Mouse (Mus musculus) heart, adult 2 months (tissue): ENCODE data around the gene Slc16a3. TPM values are rescaled to one million over a fixed set of nuclear protein-coding genes. Genes with fewer than 3 reads are reported as not detected.

Source experiments
- DNase-seq, 2 experiments: peaks; one replicate each; pipeline ENCODE4 v3.0.0; 2021
- H3K27ac ChIP-seq: fragments of 200-600 bp; 2 replicates; pipeline ENCODE4 v1.8.1; 2022
- H3K27me3 ChIP-seq: fragments of 200-500 bp; 2 replicates; pipeline ENCODE4 v1.6.1; 2012; ENCODE audit warnings: mild to moderate bottlenecking, low read length, inconsistent platforms, mixed read lengths; ENCODE audit not compliant: control insufficient read depth, insufficient read depth
- H3K36me3 ChIP-seq: fragments of 200-500 bp; 2 replicates; pipeline ENCODE4 v1.6.1; 2012; ENCODE audit warnings: low read length, inconsistent platforms; ENCODE audit not compliant: control insufficient read depth, insufficient read depth
- H3K4me1 ChIP-seq: fragments of 200-500 bp; 2 replicates; pipeline ENCODE4 v1.6.1; 2011; ENCODE audit warnings: low read length; ENCODE audit not compliant: control insufficient read depth, insufficient read depth
- H3K4me3 ChIP-seq: fragments of 200-600 bp; 2 replicates; pipeline ENCODE4 v1.8.1; 2022
- H3K79me2 ChIP-seq: fragments of 200-500 bp; replicated peaks from 2 replicates; pipeline ENCODE4 v1.6.1; 2012; ENCODE audit warnings: mild to moderate bottlenecking, inconsistent platforms, low read length, moderate library complexity, mixed read lengths; ENCODE audit not compliant: control insufficient read depth, insufficient read depth
- H3K9ac ChIP-seq: fragments of 200-500 bp; 2 replicates; pipeline ENCODE4 v1.6.1; 2012; ENCODE audit warnings: low read depth, mild to moderate bottlenecking, control low read depth, inconsistent platforms, low read length, mixed read lengths
- CTCF ChIP-seq: fragments of 200-600 bp; IDR thresholded peaks from 2 replicates; pipeline ENCODE4 v1.8.1; 2022; ENCODE audit warnings: antibody characterized with exemption, mild to moderate bottlenecking, moderate library complexity
- EP300 ChIP-seq: fragments of 200-500 bp; IDR thresholded peaks from 2 replicates; pipeline ENCODE4 v1.6.1; 2011; ENCODE audit warnings: low read depth, low read length, control low read depth; ENCODE audit not compliant: insufficient read depth
- POLR2A ChIP-seq: fragments of 200-500 bp; IDR thresholded peaks from 2 replicates; pipeline ENCODE4 v1.6.1; 2011; ENCODE audit warnings: mild to moderate bottlenecking, low read depth, low read length, control low read depth; ENCODE audit not compliant: insufficient read depth
- WGBS: fragments of 180-500 bp; shearing (Covaris S2); methylation state at CpG from one replicate; pipeline ENCODE4 v1.1.7; 2018; 5-methylcytosine and 5-hydroxymethylcytosine counted together
- intact Hi-C: fragments of 180-260 bp; cut with DNase I; formaldehyde crosslinking; loops from one replicate; pipeline ENCODE4 v1.15.1; 2025
- long read RNA-seq: library from polyadenylated mRNA; stranded (forward); transcript quantifications from one replicate; pipeline ENCODE4 v2.0.0, GENCODE M21; 2021
- polyA plus RNA-seq: library from polyadenylated mRNA; depleted of rRNA; stranded (reverse); fragments of >200 nt; gene quantifications from 2 replicates; pipeline ENCODE4 v1.2.3, GENCODE M21; 2012; rRNA removed
- total RNA-seq, 2 experiments: library from RNA; stranded (reverse); gene quantifications; 2 replicates each; pipeline ENCODE4 v1.2.3; 2021

The Slc16a3 gene
- total RNA-seq (1 to 10 TPM; 1.2 to 1.3 TPM), polyA plus RNA-seq (4.0 and 4.2 TPM in 2 replicates)
- long read RNA-seq, full-length matches to known transcripts, result 5 of 5 reads
- long read RNA-seq, partial matches to known transcripts, result 0 of 5 reads
- long read RNA-seq, other reads (novel, unspliced or antisense), result 0 of 5 reads

DNA sequence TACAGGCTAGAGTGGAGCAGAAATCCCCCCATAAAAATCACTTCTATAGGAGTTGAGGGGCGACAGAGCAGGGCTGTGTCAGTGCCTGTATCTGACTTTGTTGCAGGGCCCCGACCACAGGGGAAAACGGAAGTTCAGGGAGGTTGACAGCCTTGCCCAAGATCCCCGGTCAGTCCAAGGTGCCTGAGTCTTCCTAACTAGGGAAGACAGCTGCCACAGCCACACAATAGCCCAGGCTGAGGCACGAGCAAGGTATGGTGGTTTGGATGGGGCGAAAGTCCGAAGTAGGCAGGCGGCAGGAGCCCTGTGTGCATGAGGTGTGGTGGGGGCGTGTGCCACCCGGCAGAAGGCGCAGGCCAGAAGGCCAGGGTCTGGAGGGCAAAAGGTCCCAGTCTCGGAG is at the start of gene Slc16a3:
Gene Slc16a3, plus strand, starts transcription at position 153 of the 400 bp plus-strand sequence.
- H3K27ac ChIP-seq, result peak within 1 kb of the TSS; percentile 17
- WGBS, result 33% methylated on average over 12 of the region's 12 CpGs

DNA sequence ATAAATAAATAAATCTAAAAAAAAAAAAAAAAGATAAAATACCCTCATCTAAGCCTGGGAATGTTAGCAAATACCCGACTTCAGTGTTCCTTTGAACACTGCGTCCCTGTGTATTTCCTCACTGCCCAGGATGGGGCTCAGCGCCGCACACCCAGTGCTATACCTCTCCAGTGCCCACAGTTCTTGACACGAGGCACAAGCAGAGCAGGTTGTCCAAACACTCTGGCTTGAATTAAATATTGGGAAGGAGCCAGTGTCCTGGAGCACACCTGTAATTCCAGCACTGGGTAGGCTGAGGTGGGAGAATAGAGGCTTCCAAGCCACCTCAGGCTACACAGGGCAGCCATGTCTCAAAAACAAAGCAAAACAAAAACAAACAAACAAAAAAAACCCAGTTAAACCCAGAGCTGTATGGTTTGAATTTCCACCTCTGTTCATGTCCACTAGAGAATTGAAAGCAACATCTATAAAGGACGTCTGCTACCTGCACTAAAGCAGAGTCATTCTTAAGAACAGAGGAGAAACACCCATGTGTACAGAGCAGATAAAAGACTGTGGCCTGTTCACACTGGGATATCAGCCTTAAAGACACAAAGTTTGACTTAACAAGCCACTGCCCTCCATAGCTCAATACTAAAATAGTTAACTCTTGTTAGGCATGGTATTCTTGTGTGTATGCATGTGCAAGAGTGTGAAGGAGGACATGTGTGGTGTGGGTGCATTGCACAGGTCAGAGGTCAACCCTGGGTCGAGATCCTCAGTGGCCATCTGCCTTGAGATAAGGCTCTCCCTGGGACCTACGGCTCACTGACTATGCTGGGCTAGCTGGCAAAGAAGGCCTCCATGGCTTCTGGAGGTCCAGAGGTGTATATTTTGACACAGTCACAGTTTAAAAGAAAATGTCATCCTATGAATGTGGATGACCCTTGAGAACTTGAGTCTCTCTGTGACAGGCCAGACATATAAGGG is 47.7 kb upstream of the Slc16a3 start:
- 85% methylated on average over 8 of the region's 8 CpGs for WGBS
- no peaks in the 10 kb centered on the region for H3K27me3 ChIP-seq
- H3K79me2 ChIP-seq, result no peaks in the 10 kb centered on the region
- no peak overlapping the region for H3K27ac ChIP-seq
- TF ChIP-seq EP300 (no peak), POLR2A (no peak), CTCF (no peak)
- H3K4me3 ChIP-seq, result no peak overlapping the region
- no peaks in the 10 kb centered on the region for H3K36me3 ChIP-seq
- no peak overlapping the region for H3K9ac ChIP-seq
- no peak for DNase-seq
- intact Hi-C loops, result no loop called here
- peaks cover 2% of the 10 kb centered on the region; the same call in 1 of the 2 replicates for H3K4me1 ChIP-seq

More for the DNA sequence above, at the start of gene Slc16a3:
- Histone ChIP-seq H3K9ac (peak within 1 kb of the TSS; percentile 65), H3K4me3 (peak within 1 kb of the TSS; percentile 55), H3K79me2 (no peaks in the 10 kb centered on the region), H3K4me1 (peaks cover 7% of the 10 kb centered on the region), H3K27me3 (no peaks in the 10 kb centered on the region), H3K36me3 (no peaks in the 10 kb centered on the region)
- DNase-seq, result no peak
- intact Hi-C loops, result no loop called here
- TF ChIP-seq CTCF, result no peak

DNA sequence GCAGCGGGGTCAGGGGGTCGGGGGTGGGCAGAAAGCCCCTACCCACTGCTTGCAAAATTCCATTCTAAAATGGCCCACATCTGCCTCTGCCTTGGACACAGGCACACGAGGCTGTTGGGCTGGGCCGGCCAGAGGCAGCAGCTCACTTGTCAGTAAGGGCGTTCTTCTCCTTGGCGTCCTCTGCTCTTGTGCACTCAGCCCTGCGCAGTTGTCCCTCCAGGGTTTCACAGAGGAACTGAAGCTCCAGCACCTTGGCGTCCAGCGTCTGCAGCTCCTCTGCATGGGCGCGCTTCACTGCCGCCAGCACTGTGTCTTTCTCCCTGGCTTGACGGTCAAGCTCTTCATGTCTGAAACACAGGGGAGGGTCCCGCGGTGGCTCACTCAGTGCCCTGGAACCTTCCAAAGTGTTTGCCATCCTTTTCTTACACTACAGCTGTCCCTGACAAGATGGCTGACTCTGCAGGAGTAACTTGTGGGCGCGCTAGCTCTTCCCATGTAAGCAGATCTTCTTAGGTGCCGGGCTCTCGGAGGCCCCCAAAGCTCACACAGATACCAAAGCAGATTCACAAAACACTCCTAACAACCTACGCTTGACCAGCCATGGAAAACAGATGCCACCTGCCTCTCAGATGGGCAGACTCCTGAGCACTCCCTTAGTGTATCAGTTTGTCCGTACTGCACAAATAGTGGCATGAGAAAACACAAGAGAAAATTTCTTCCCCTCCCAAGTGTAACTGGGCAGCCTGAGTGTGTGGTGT is 46.4 kb upstream of the Slc16a3 start:
- Histone ChIP-seq H3K4me1 (peaks cover 2% of the 10 kb centered on the region; the same call in 1 of the 2 replicates), H3K4me3 (no peak overlapping the region), H3K9ac (no peak overlapping the region), H3K79me2 (no peaks in the 10 kb centered on the region), H3K36me3 (no peaks in the 10 kb centered on the region), H3K27me3 (no peaks in the 10 kb centered on the region), H3K27ac (no peak overlapping the region)
- DNase-seq, result no peak
- intact Hi-C loops, result no loop called here
- 88% methylated on average over 21 of the region's 21 CpGs for WGBS
- TF ChIP-seq EP300, result no peak

DNA sequence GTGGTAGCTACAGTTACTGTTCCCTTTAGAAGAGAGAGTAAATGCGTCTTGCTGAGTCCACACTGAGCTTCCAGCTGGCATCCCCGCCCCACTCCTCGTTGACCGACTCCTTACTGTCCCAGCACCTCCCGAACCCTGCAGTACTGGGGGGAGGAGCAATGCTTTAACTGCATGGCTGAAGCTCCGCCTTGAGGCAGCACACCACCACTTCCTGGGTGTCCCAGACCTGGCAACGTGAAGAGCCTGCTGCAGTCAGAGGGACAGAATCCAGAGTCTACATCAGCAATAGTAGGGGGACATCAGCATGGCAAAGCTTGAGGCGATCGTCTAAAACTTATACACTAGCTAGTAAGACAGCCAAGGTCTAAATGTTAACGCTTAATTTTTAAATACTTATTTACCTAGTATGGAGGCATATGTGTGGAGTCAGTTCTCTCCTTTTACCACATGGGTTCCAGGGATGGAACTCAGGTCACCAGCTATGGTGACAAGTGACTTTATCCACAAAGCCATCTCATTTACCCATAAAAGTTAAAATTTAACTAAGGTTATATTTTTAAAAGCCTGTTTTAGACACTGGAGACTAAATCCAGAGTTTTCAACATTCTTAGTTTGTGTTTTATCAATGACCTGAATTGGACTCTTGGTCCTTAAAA is 45.7 kb upstream of the Slc16a3 start:
- TF ChIP-seq CTCF (no peak), POLR2A (no peak)
- intact Hi-C loops, result no loop called here
- WGBS, result 60% methylated on average over 10 of the region's 10 CpGs
- Histone ChIP-seq H3K27ac (no peak overlapping the region), H3K79me2 (no peaks in the 10 kb centered on the region), H3K36me3 (no peaks in the 10 kb centered on the region), H3K4me3 (no peak overlapping the region), H3K4me1 (peaks cover 2% of the 10 kb centered on the region; the same call in 1 of the 2 replicates), H3K9ac (no peak overlapping the region), H3K27me3 (no peaks in the 10 kb centered on the region)
- DNase-seq, result peak in 1 of 2 experiments; percentile 31

DNA sequence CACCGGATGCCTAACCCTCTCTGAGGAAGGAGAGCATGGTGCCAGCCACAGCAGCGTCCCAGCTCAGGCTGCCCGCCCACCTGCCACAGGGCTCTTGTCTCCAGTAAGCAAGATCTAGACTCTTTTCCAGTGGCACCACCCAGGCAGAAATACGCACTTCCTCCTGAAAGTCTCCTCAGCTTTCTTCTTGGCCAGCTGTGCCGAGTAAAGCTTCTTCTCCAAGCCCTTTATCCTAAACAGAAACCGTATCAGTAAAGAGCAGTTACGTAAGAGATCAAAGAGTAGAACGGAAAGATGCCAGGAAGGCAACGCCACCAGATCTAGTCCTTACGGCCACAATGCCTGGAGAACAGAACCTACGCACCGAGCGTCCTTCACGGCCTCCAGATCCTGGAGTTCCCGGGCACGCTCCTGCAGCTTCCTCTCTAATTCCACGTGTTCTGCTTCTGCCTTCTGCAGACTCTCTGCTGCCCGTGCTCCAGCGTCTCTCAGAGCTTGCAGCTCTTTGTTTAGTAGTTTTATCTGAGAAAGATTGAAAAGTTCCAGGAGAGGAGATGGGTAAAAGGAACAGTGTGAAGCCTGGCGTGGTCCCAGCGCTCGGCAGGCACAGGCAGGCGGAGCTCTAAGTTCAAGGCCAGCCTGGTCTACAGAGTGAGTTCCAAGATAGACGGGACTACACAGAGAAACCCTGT is 45.0 kb upstream of the Slc16a3 start:
- Histone ChIP-seq H3K36me3 (no peaks in the 10 kb centered on the region), H3K4me3 (no peak overlapping the region), H3K4me1 (peaks cover 2% of the 10 kb centered on the region; the same call in 1 of the 2 replicates), H3K27ac (no peak overlapping the region), H3K27me3 (no peaks in the 10 kb centered on the region), H3K79me2 (no peaks in the 10 kb centered on the region), H3K9ac (no peak overlapping the region)
- DNase-seq, result peak in 1 of 2 experiments; percentile 26
- intact Hi-C loops, result no loop called here
- 68% methylated on average over 24 of the region's 24 CpGs for WGBS
- TF ChIP-seq EP300 (no peak), POLR2A (no peak), CTCF (no peak)
